Mouse (Mus musculus) right cerebral cortex, postnatal 25 days (tissue): ENCODE measurements around the gene Dnpep.
A peak's percentile ranks its signal among the peaks of the same experiment; 100 is the strongest.

ENCODE experiments used
- DNase-seq: peaks from one replicate; pipeline ENCODE4 v3.0.0; 2022

The Dnpep gene

GRCm38 (mm10) chr1:75317241-75318201 lies at the start of gene Dnpep:
TSS of gene Dnpep (minus strand) at chr1:75317990.
- peak; percentile 100 for DNase-seq

- DNase-seq, result no peak
Observed at GRCm38 (mm10) chr1:75365510-75366137, 47.8 kb upstream of the Dnpep start.

GRCm38 (mm10) chr1:75363868-75364267 lies 46.1 kb upstream of the Dnpep start:
- no peak for DNase-seq

- DNase-seq, result no peak
Observed at GRCm38 (mm10) chr1:75361750-75362149, 44.0 kb upstream of the Dnpep start.

GRCm38 (mm10) chr1:75361123-75361522 lies 43.3 kb upstream of the Dnpep start:
- DNase-seq, result no peak

- DNase-seq, result no peak
Observed at GRCm38 (mm10) chr1:75360112-75361031, 42.6 kb upstream of the Dnpep start, which contains the start of gene Des. TSS of gene Des (plus strand) at chr1:75360329.

GRCm38 (mm10) chr1:75359346-75359745 lies 41.6 kb upstream of the Dnpep start:
- peak; percentile 65 for DNase-seq

GRCm38 (mm10) chr1:75358009-75358408 lies 40.2 kb upstream of the Dnpep start:
- DNase-seq, result no peak

- no peak for DNase-seq
Observed at GRCm38 (mm10) chr1:75357261-75357660, 39.5 kb upstream of the Dnpep start.

GRCm38 (mm10) chr1:75349275-75349674 lies 31.5 kb upstream of the Dnpep start:
- no peak for DNase-seq

- no peak for DNase-seq
Observed at GRCm38 (mm10) chr1:75347279-75347678, 29.5 kb upstream of the Dnpep start.

GRCm38 (mm10) chr1:75345036-75345935 lies 27.5 kb upstream of the Dnpep start:
- DNase-seq, result no peak

GRCm38 (mm10) chr1:75344291-75345035 lies 26.7 kb upstream of the Dnpep start:
- DNase-seq, result no peak

GRCm38 (mm10) chr1:75342874-75343416 lies 25.2 kb upstream of the Dnpep start:
- DNase-seq, result peak; percentile 66

GRCm38 (mm10) chr1:75340519-75340918 lies 22.7 kb upstream of the Dnpep start:
- no peak for DNase-seq

GRCm38 (mm10) chr1:75339337-75339736 lies 21.5 kb upstream of the Dnpep start:
- DNase-seq, result peak; percentile 13

- DNase-seq, result no peak
Observed at GRCm38 (mm10) chr1:75338091-75338694, 20.4 kb upstream of the Dnpep start.

- DNase-seq, result no peak
Observed at GRCm38 (mm10) chr1:75337097-75337496, 19.3 kb upstream of the Dnpep start.

- no peak for DNase-seq
Observed at GRCm38 (mm10) chr1:75336461-75336860, 18.7 kb upstream of the Dnpep start.

GRCm38 (mm10) chr1:75331271-75331670 lies 13.5 kb upstream of the Dnpep start:
- no peak for DNase-seq
